Mouse (Mus musculus) stomach, embryonic 14.5 days (tissue): ENCODE results near the gene Ccdc13. TPM values are rescaled to one million over a fixed set of nuclear protein-coding genes. Genes with fewer than 3 reads are reported as not detected.
A peak's percentile ranks its signal among the peaks of the same experiment; 100 is the strongest.

Experiments
- ATAC-seq: fragments of 200-750 bp; cut with Nextera tagmentation; 2 replicates; pipeline ENCODE4 v1.8.0; 2017; ENCODE audit warnings: low read depth, moderate TSS enrichment; ENCODE audit not compliant: insufficient number of reproducible peaks, insufficient read depth, low FRiP score
- H3K27ac ChIP-seq: fragments of 300-500 bp; sonication (generic); 2 replicates; pipeline ENCODE4 v1.5.1; 2014; ENCODE audit warnings: mild to moderate bottlenecking, low read length, moderate library complexity, mixed read lengths
- H3K27me3 ChIP-seq: fragments of 300-500 bp; sonication (generic); 2 replicates; pipeline ENCODE4 v1.6.1; 2014; ENCODE audit warnings: low read length, control low read depth, mixed read lengths; ENCODE audit not compliant: control insufficient read depth, insufficient read depth
- H3K36me3 ChIP-seq: fragments of 300-500 bp; sonication (generic); 2 replicates; pipeline ENCODE4 v1.6.1; 2014; ENCODE audit warnings: mild to moderate bottlenecking, control low read depth, low read length, moderate library complexity, mixed read lengths; ENCODE audit not compliant: control insufficient read depth, insufficient read depth
- H3K4me1 ChIP-seq: fragments of 300-500 bp; sonication (generic); 2 replicates; pipeline ENCODE4 v1.6.1; 2014; ENCODE audit warnings: low read length, control low read depth, mixed read lengths; ENCODE audit not compliant: control insufficient read depth, insufficient read depth
- H3K4me2 ChIP-seq: fragments of 300-500 bp; sonication (generic); replicated peaks from 2 replicates; pipeline ENCODE4 v1.6.1; 2014; ENCODE audit warnings: low read depth, low read length, control low read depth
- H3K4me3 ChIP-seq: fragments of 300-500 bp; sonication (generic); 2 replicates; pipeline ENCODE4 v1.5.1; 2014; ENCODE audit warnings: low read depth, low read length, control low read depth
- H3K9ac ChIP-seq: fragments of 300-500 bp; sonication (generic); replicated peaks from 2 replicates; pipeline ENCODE4 v1.6.1; 2014; ENCODE audit warnings: low read depth, mild to moderate bottlenecking, control low read depth, low read length, moderate library complexity, mixed read lengths
- H3K9me3 ChIP-seq: fragments of 300-500 bp; sonication (generic); 2 replicates; pipeline ENCODE4 v1.6.1; 2016; ENCODE audit warnings: low read depth, low read length, control low read depth; ENCODE audit not compliant: control insufficient read depth
- WGBS: fragments of 180-500 bp; shearing (Covaris S2); extraction: QIAGEN DNeasy Blood & Tissue Kit; methylation state at CpG from one replicate; pipeline ENCODE4 v1.1.7; 2014; 5-methylcytosine and 5-hydroxymethylcytosine counted together
- polyA plus RNA-seq: library from polyadenylated mRNA; unstranded; fragments of >200 nt; fragmentation: Nextera tagmentation; extraction: Ambion mirVana; gene quantifications from 2 replicates; pipeline ENCODE4 v1.2.1, GENCODE M21; 2014

The Ccdc13 gene
- polyA plus RNA-seq, 1 experiment from 2014 or later, result 1.4 TPM

DNA sequence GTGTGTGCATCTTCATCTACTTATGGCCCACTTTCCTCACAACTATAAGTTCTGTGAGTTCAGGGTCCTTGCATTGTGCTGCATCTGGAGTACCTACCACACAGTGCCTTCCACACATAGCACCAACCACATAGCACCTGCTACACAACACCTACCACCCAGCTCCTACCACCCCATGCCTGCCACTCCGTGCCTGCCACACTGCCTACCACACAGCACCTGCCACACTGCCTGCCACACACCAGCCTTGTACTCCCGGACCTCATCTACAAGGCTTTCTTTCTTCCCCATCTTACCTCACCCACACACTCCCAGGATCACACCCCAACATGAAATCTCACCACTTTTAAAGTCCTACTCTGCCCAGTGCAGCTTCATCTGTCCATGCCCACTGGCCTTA, 52.9 kb downstream of the Ccdc13 start:
- no peaks in the 10 kb centered on the region for H3K4me1 ChIP-seq
- no peak overlapping the region for H3K4me3 ChIP-seq
- 82% methylated on average over 2 of the region's 2 CpGs for WGBS
- no peak overlapping the region for H3K4me2 ChIP-seq
- H3K9me3 ChIP-seq, result no peaks in the 10 kb centered on the region
- H3K36me3 ChIP-seq, result no peaks in the 10 kb centered on the region
- no peaks in the 10 kb centered on the region for H3K27me3 ChIP-seq
- no peak overlapping the region for H3K9ac ChIP-seq
- no peak overlapping the region for H3K27ac ChIP-seq
- no peak for ATAC-seq

DNA sequence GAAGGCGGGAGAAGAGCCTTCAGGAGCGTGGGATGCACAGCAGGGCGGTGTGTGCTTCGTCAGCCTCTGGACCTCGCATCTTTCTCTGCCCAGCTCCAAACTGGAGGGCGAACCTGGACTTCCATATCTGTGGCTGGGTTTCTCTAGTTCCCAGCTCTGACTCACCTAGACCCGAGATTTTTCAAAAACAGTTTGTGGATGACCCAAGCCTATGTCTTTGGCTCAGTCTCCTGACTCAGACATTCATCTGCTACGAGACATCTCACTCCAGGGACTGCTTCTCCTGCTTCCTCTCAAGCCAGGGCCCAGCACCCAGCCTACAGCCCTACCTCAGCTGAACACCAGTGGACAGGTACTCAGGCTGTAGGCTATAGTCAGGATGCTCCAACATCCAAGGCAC, 54.0 kb downstream of the Ccdc13 start:
- H3K27me3 ChIP-seq, result no peaks in the 10 kb centered on the region
- no peaks in the 10 kb centered on the region for H3K4me1 ChIP-seq
- H3K4me2 ChIP-seq, result no peak overlapping the region
- H3K36me3 ChIP-seq, result no peaks in the 10 kb centered on the region
- no peak for ATAC-seq
- no peak overlapping the region for H3K4me3 ChIP-seq
- H3K9me3 ChIP-seq, result no peaks in the 10 kb centered on the region
- no peak overlapping the region for H3K9ac ChIP-seq
- no peak overlapping the region for H3K27ac ChIP-seq
- WGBS, result 76% methylated on average over 8 of the region's 8 CpGs

DNA sequence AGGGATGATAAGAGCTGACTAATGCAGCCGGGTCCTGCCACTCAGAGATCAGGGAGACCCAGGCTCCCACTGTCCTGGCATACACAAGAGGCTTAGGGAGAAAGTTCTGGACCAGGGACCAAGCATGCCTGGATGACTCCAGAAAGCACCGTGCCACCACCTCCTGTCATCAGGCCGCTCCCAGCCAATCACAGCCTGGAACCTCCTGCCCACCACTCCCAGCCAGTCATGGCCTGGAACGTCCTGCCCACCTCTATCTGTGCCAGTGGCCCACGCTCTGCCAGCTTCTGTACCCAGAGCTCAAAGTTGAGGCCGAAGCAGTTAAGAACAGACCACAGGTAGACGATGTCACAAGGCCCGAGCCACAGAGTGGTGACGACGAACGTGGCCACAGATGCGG, 54.5 kb downstream of the Ccdc13 start:
- Histone ChIP-seq H3K27me3 (no peaks in the 10 kb centered on the region), H3K4me3 (no peak overlapping the region), H3K4me1 (no peaks in the 10 kb centered on the region), H3K9me3 (no peaks in the 10 kb centered on the region), H3K27ac (no peak overlapping the region), H3K36me3 (no peaks in the 10 kb centered on the region), H3K4me2 (no peak overlapping the region), H3K9ac (no peak overlapping the region)
- ATAC-seq, result no peak
- WGBS, result 86% methylated on average over 12 of the region's 12 CpGs

DNA sequence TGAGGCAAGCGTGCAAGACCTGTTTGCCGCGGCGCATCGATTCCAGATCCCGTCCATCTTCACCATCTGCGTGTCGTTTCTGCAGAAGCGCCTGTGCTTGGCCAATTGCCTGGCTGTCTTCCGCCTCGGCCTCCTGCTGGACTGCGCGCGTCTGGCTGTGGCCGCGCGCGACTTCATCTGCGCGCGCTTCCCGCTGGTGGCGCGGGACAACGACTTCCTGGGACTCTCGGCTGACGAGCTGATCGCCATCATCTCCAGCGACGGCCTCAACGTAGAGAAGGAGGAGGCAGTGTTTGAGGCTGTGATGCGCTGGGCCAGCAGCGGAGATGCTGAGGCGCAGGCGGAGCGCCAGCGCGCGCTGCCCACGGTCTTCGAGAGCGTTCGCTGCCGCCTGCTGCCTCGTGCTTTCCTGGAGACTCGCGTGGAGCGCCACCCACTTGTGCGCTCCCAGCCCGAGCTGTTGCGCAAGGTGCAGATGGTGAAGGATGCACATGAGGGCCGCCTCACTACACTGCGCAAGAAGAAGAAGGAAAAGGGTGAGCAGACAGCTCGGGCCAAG, 61.1 kb downstream of the Ccdc13 start:
- H3K4me3 ChIP-seq, result peak overlapping the region; percentile 29
- peak overlapping the region; percentile 54 for H3K4me2 ChIP-seq
- H3K9me3 ChIP-seq, result no peaks in the 10 kb centered on the region
- H3K4me1 ChIP-seq, result peaks cover 6% of the 10 kb centered on the region; the same call in 1 of the 2 replicates
- no peak overlapping the region for H3K27ac ChIP-seq
- 0 out of 2 replicates have a peak overlapping the region, but pooled peaks have one; percentile 6 for H3K9ac ChIP-seq
- 14% methylated on average over 53 of the region's 54 CpGs for WGBS
- ATAC-seq, result no peak; the same call in 1 of the 2 replicates
- H3K27me3 ChIP-seq, result peaks cover 21% of the 10 kb centered on the region
- H3K36me3 ChIP-seq, result no peaks in the 10 kb centered on the region

DNA sequence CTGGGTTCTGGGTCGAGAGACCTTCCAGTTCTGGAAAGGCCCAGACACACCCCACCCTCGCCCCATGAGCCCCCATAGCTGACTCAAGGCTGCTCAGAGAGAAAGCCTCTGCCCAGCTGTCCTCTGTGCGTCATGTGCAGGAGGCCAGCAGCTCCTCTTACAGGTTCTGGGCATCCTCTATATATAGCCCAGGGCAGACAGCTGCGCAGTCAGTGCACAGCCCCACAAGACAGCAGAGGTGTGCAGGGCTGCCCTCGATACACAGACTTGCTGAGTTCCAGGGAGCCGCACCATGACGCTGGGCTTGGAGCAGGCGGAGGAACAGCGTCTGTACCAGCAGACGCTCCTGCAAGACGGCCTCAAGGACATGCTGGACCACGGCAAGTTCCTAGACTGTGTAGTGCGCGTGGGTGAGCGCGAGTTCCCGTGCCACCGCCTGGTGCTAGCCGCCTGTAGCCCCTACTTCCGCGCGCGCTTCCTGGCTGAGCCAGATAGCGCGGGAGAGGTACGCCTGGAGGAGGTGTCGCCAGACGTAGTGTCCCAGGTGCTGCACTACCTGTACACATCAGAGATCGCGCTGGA, 61.7 kb downstream of the Ccdc13 start, which contains the start of gene Klhl40:
Gene Klhl40 (plus strand): TSS at position 124 of the 582 bp plus-strand sequence.
- Histone ChIP-seq H3K4me1 (peaks cover 6% of the 10 kb centered on the region; the same call in 1 of the 2 replicates), H3K4me2 (peak within 1 kb of the TSS; percentile 54), H3K9ac (0 out of 2 replicates have a peak within 1 kb of the TSS, but pooled peaks have one; percentile 6), H3K9me3 (no peaks in the 10 kb centered on the region), H3K36me3 (no peaks in the 10 kb centered on the region), H3K27me3 (peaks cover 21% of the 10 kb centered on the region), H3K27ac (no peak within 1 kb of the TSS), H3K4me3 (peak within 1 kb of the TSS; percentile 29)
- WGBS, result 16% methylated on average over 30 of the region's 30 CpGs
- ATAC-seq, result no peak

DNA sequence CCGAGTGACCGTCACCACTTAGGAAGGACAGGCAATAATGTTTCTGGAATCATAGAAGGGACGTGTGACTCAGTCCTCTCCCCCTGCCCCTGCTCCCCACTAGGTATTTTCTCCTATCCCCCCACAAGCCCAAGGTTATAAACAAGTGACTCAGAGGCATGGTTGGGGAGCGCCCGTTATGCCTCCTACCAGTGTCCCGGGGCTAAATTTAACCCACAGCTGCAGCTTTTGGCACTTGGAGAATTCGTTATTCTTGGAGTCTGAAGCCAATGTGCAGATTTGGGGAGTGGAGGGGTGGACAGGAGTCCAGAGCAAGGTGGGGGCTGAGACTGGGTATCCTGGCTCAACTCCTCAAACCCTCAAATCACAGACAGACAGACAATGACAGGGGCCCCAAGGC, 62.8 kb downstream of the Ccdc13 start:
- H3K4me1 ChIP-seq, result peaks cover 6% of the 10 kb centered on the region; the same call in 1 of the 2 replicates
- H3K27ac ChIP-seq, result no peak overlapping the region
- no peak for ATAC-seq
- H3K4me3 ChIP-seq, result no peak overlapping the region
- 79% methylated on average over 7 of the region's 7 CpGs for WGBS
- no peaks in the 10 kb centered on the region for H3K9me3 ChIP-seq
- H3K27me3 ChIP-seq, result peaks cover 21% of the 10 kb centered on the region
- no peak overlapping the region for H3K4me2 ChIP-seq
- no peaks in the 10 kb centered on the region for H3K36me3 ChIP-seq
- H3K9ac ChIP-seq, result no peak overlapping the region

DNA sequence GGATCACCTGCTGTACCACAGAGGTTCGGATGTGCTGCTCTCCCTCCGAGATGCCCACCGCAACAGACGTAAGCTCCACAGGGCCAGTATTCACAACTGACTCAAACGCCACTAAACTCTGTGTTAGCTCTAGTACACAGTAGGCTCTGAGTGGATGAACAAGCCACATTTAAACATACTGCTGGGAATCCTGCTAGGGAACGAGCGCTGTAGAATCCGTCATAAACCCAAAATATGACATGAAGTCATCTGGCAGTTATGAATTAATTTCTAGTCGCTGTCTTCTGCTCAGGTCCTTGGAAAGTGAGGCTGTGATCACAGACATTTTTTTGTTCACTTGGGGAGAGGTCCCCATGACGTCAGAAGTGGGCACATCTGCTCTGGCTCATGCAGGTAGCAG, 63.3 kb downstream of the Ccdc13 start:
- H3K4me1 ChIP-seq, result peaks cover 6% of the 10 kb centered on the region; the same call in 1 of the 2 replicates
- no peak overlapping the region for H3K4me3 ChIP-seq
- 81% methylated on average over 10 of the region's 10 CpGs for WGBS
- no peak overlapping the region for H3K27ac ChIP-seq
- H3K9me3 ChIP-seq, result no peaks in the 10 kb centered on the region
- no peaks in the 10 kb centered on the region for H3K36me3 ChIP-seq
- H3K27me3 ChIP-seq, result peaks cover 21% of the 10 kb centered on the region
- no peak overlapping the region for H3K9ac ChIP-seq
- ATAC-seq, result no peak
- no peak overlapping the region for H3K4me2 ChIP-seq

DNA sequence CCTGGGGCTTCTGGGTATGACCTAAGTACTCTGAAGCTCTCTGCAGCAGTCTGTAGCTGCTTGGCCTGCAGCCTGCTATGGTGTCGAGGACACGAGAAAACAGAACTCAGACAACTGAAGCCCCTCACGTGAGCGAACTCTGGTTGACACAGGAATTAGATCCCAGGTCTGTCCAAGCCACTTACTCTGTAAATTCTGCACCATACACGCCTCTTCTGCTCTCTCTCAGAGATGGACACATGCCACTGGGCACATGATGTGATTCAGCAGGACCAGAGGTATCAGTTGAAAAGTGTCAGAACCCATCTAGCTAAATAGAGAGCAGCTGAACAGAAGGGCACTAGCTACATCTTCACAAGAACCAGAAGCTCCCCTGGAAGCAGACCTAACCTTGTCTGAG, 66.8 kb downstream of the Ccdc13 start:
- no peak overlapping the region for H3K9ac ChIP-seq
- H3K27me3 ChIP-seq, result peaks cover 6% of the 10 kb centered on the region; the same call in 1 of the 2 replicates
- whole genome bisulfite sequencing, result 53% methylated on average over 5 of the region's 5 CpGs
- no peak overlapping the region for H3K4me2 ChIP-seq
- peaks cover under 1% of the 10 kb centered on the region; the same call in 1 of the 2 replicates for H3K4me1 ChIP-seq
- ATAC-seq, result no peak
- peaks cover 14% of the 10 kb centered on the region for H3K36me3 ChIP-seq
- no peak overlapping the region for H3K27ac ChIP-seq
- no peaks in the 10 kb centered on the region for H3K9me3 ChIP-seq
- no peak overlapping the region for H3K4me3 ChIP-seq
